Mouse (Mus musculus): ENCODE results near the gene Fdxr. TPM values are rescaled to one million over a fixed set of nuclear protein-coding genes. Genes with fewer than 3 reads are reported as not detected.

Gene Fdxr
- polyA plus RNA-seq, 1 experiment from 2014 or later, result 19.4 TPM

DNA sequence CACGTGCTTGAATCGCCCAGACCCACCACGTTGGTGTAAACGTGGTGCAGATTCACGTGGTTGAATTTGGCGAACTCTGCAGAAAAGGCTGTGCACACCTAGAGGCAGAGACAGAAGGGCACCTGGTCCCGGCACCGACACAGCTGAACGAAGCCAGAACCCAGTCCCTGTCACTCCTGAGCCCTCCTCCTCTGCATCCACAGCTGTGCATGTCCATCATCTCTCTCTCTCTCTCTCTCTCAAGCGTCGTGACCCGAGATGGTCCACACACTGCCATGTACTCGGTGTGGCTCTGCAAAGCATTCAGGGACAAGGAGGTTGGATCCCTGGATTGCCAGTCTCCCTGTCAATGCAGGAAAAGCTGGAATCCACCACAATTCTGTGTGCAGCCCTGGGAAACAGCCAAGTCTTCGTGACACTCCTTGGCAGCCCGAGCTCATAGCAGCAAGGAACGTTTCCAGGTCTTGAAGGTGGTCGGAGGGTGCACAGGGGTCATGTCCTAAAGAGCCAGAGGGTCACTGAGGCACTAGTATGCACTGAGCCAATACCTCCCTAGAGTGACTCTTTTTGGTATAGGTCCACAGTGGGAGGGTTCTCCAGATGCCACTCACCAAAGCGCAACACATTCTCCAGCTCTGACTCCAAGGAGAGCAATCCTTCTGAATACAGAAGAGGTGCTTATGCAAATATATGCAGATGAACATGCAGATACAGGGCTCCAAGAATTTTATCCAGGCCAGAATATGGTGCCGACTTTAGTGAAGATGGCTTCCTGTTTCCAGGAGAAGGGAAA is 9.5 kb upstream of the Fdxr start:
- Histone ChIP-seq H3K4me1 (replicated peaks) (peaks cover 9% of the 10 kb centered on the region), H3K9me3 (no peaks in the 10 kb centered on the region), H3K4me2 (no peak overlapping the region), H3K4me3 (no peak overlapping the region), H3K9ac (no peak overlapping the region), H3K27ac (replicated peaks) (no peak overlapping the region; the same call in 1 of the 2 replicates), H3K36me3 (no peaks in the 10 kb centered on the region), H3K27me3 (no peaks in the 10 kb centered on the region)
- ATAC-seq (ENCODE audit: low read depth), result no peak
- WGBS, result 77% methylated on average over 19 of the region's 19 CpGs

DNA sequence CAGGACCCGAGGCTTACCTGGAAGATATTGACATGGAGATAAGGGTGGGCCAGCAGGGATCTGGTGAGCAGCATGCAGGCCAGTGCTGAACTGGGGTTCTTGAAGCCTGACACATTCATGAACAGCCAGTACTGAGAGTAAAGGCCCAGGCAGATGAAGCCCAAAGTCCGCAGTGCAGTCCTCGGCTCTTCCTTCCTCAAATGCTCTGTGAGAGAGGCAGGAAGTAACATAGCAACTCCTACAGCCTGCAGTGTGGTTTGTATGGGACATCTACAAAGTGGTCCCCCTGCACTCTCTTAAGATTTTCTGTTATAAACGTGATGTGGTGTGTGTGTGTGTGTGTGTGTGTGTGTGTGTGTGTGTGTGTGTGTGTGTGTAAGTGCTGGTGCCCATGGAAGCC is 8.4 kb upstream of the Fdxr start:
- Histone ChIP-seq H3K4me2 (no peak overlapping the region), H3K9me3 (no peaks in the 10 kb centered on the region), H3K27me3 (no peaks in the 10 kb centered on the region), H3K27ac (replicated peaks) (no peak overlapping the region), H3K9ac (no peak overlapping the region), H3K4me3 (no peak overlapping the region), H3K4me1 (replicated peaks) (peaks cover 9% of the 10 kb centered on the region), H3K36me3 (no peaks in the 10 kb centered on the region)
- no peak for ATAC-seq (ENCODE audit: low read depth)
- 68% methylated on average over 4 of the region's 4 CpGs for WGBS

DNA sequence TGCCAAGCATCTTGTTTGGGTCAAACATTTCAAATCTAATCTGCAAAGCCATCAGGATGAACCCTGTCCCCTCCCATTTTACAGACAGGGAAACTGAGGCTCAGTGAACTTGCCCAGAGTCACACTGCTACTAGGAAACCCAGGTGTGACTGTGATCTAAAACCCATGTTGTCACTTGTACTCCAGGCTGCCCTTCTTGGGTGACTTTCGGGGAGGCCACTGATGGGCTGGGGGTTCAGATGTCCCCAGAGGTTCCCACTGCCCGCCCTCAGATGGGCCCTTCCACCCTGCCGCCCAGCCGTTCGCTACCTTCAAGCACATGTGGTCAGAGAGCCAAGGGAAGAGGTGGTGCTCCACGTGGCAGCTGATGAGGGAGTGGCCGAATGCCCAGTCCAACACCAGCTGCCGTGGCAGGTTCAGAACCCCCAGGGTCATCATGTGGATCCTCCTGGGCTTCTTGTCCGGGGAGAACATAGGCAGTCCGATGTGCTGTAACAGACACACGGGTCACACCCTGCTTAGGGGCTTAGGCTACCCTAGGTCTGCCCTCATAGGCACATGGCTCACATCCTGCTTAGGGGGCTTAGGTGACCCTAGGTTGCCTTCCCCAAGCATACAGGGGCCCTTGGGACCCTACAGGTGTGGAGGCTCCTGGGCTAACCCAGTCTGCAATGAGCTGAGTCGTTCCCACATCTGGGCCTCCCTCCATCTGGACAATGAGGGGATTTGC is 7.2 kb upstream of the Fdxr start:
- H3K4me3 ChIP-seq, result no peak overlapping the region

GRCm38 (mm10) chr11:115283486-115283765 is 6.6 kb upstream of the Fdxr start:
- Histone ChIP-seq H3K36me3 (no peaks in the 10 kb centered on the region), H3K27ac (replicated peaks) (no peak overlapping the region), H3K4me1 (replicated peaks) (peaks cover 9% of the 10 kb centered on the region), H3K4me3 (no peak overlapping the region), H3K4me2 (no peak overlapping the region), H3K9ac (no peak overlapping the region; the same call in 1 of the 2 replicates), H3K9me3 (no peaks in the 10 kb centered on the region), H3K27me3 (no peaks in the 10 kb centered on the region)
- 78% methylated on average over 9 of the region's 9 CpGs for WGBS
- ATAC-seq (ENCODE audit: low read depth), result no peak

More for the DNA sequence above, 7.2 kb upstream of the Fdxr start:
- H3K9ac ChIP-seq, result no peak overlapping the region
- peaks cover 9% of the 10 kb centered on the region for H3K4me1 ChIP-seq (replicated peaks)
- H3K27ac ChIP-seq (replicated peaks), result no peak overlapping the region
- no peak overlapping the region for H3K4me2 ChIP-seq
- 80% methylated on average over 12 of the region's 12 CpGs for WGBS
- H3K27me3 ChIP-seq, result no peaks in the 10 kb centered on the region
- no peak for ATAC-seq (ENCODE audit: low read depth)
- H3K36me3 ChIP-seq, result no peaks in the 10 kb centered on the region
- H3K9me3 ChIP-seq, result no peaks in the 10 kb centered on the region

DNA sequence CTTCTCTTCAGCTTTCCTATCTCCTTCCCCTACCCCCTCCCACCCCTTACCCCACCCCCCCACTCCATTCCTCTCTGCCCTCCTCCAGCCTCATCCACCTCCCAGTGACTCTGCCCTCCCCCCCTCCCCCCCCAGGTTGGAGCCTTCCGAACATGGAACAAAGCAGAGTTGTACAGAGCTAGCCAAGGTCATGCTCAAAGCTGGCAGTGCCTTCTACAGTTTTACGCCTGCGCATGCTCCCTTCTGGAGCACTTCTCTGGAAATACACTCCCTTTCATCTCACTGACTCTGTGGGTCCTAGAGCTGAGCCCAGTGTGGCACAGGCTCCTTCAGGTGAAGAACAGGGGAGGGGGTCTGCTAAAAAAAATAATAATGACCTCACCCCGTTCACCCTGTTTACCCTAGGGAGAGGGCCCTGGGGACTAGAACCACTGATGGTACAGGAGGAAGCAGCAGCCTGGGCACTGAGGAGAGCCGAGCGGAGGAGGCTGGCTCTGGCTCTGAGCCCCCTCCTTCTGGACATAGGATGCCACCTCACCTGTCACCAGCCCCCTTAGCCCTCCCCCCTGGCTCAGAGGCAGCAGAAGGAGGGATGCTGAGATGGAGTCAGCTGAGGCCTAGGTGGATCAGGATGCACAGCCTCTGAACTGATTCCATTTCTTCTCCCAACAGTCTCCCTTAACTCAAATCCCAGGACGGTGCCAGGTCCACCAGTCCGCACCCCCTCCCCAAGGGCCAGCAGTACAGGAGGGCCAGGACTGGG is 6.1 kb upstream of the Fdxr start:
- H3K36me3 ChIP-seq, result no peaks in the 10 kb centered on the region
- peaks cover 13% of the 10 kb centered on the region for H3K4me1 ChIP-seq (replicated peaks)
- 84% methylated on average over 8 of the region's 8 CpGs for WGBS
- H3K9me3 ChIP-seq, result no peaks in the 10 kb centered on the region
- H3K4me2 ChIP-seq, result no peak overlapping the region
- no peaks in the 10 kb centered on the region for H3K27me3 ChIP-seq
- peak overlapping the region; percentile 26; the same call in 1 of the 2 replicates for H3K9ac ChIP-seq
- H3K27ac ChIP-seq (replicated peaks), result no peak overlapping the region
- H3K4me3 ChIP-seq, result no peak overlapping the region
- ATAC-seq (ENCODE audit: low read depth), result no peak

DNA sequence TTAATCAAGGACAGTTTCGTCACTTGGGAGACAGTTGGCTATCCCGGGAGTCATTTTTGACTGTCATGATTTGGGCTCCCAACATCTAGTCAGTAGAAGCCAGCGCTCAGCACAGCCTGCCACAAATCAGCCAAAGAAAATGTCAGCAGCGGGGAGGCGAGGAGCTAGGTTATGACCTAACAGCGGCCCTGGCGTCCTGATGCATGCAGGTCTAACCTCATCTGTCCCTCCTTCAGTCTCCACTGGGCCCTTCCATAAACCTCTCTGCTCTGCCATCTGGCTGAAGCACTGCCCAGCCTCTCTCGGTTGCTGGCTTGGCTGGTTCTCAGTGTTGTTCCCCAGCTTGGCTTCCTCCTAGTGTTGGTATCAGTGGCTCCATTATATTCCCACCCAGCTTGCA is 5.4 kb upstream of the Fdxr start:
- Histone ChIP-seq H3K36me3 (no peaks in the 10 kb centered on the region), H3K4me1 (replicated peaks) (peaks cover 18% of the 10 kb centered on the region), H3K27ac (replicated peaks) (0 out of 2 replicates have a peak overlapping the region, but pooled peaks have one; percentile 33), H3K27me3 (no peaks in the 10 kb centered on the region), H3K4me3 (no peak overlapping the region), H3K9me3 (no peaks in the 10 kb centered on the region), H3K9ac (no peak overlapping the region), H3K4me2 (no peak overlapping the region)
- WGBS, result 78% methylated on average over 8 of the region's 8 CpGs
- ATAC-seq (ENCODE audit: low read depth), result no peak

- H3K27me3 ChIP-seq, result no peaks in the 10 kb centered on the region
- no peaks in the 10 kb centered on the region for H3K9me3 ChIP-seq
- WGBS, result 81% methylated on average over 1 of the region's 1 CpGs
- no peak overlapping the region for H3K4me2 ChIP-seq
- ATAC-seq (ENCODE audit: low read depth), result no peak
- H3K27ac ChIP-seq (replicated peaks), result no peak overlapping the region
- peaks cover 28% of the 10 kb centered on the region for H3K4me1 ChIP-seq (replicated peaks)
- no peaks in the 10 kb centered on the region for H3K36me3 ChIP-seq
- no peak overlapping the region for H3K4me3 ChIP-seq
- no peak overlapping the region for H3K9ac ChIP-seq
Measured at GRCm38 (mm10) chr11:115279726-115280125, 2.9 kb upstream of the Fdxr start.

GRCm38 (mm10) chr11:115278176-115278575 is 1.3 kb upstream of the Fdxr start:
- H3K4me2 ChIP-seq, result peak overlapping the region; percentile 68

DNA sequence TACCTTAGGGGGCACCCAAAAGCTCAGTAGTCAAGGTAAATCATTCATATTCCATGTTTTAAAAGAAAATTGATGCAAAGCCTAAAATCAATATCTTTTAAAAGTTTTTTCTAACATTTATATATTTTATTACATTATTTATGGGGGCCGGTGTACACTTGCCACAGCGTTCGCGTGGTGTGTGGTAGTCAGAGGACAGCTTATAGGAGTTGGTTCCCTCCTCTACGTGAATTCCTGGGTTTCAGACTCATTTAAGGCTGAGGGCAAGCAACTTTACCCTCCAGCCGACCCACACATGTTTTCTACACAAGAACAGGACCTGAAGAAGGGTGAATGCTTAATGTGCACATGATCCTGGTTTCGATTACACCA is 740 bp upstream of the Fdxr start:
- H3K27me3 ChIP-seq, result no peaks in the 10 kb centered on the region
- peak overlapping the region; percentile 72 for H3K4me3 ChIP-seq
- no peaks in the 10 kb centered on the region for H3K9me3 ChIP-seq
- ATAC-seq (ENCODE audit: low read depth), result no peak
- H3K9ac ChIP-seq, result peak overlapping the region; percentile 73
- H3K4me1 ChIP-seq (replicated peaks), result peaks cover 35% of the 10 kb centered on the region
- H3K27ac ChIP-seq (replicated peaks), result peak overlapping the region; percentile 79
- no peaks in the 10 kb centered on the region for H3K36me3 ChIP-seq
- peak overlapping the region; percentile 68 for H3K4me2 ChIP-seq
- 17% methylated on average over 7 of the region's 7 CpGs for WGBS

More at GRCm38 (mm10) chr11:115278176-115278575, 1.3 kb upstream of the Fdxr start:
- Histone ChIP-seq H3K27me3 (no peaks in the 10 kb centered on the region), H3K4me1 (replicated peaks) (peaks cover 33% of the 10 kb centered on the region), H3K4me3 (no peak overlapping the region; the same call in 1 of the 2 replicates), H3K9ac (no peak overlapping the region), H3K36me3 (no peaks in the 10 kb centered on the region), H3K27ac (replicated peaks) (no peak overlapping the region), H3K9me3 (no peaks in the 10 kb centered on the region)
- WGBS, result 76% methylated on average over 6 of the region's 6 CpGs
- no peak for ATAC-seq (ENCODE audit: low read depth)

- Histone ChIP-seq H3K27me3 (no peaks in the 10 kb centered on the region), H3K9me3 (no peaks in the 10 kb centered on the region), H3K36me3 (no peaks in the 10 kb centered on the region), H3K4me2 (peak overlapping the region; percentile 87), H3K9ac (peak overlapping the region; percentile 87), H3K4me1 (replicated peaks) (peaks cover 35% of the 10 kb centered on the region), H3K4me3 (peak overlapping the region; percentile 72), H3K27ac (replicated peaks) (peak overlapping the region; percentile 92)
- 63% methylated on average over 3 of the region's 3 CpGs for WGBS
- no peak for ATAC-seq (ENCODE audit: low read depth)
Measured at GRCm38 (mm10) chr11:115275954-115276353, 896 bp downstream of the Fdxr start.

GRCm38 (mm10) chr11:115275509-115275908 is 1.3 kb downstream of the Fdxr start:
- no peaks in the 10 kb centered on the region for H3K27me3 ChIP-seq
- H3K4me3 ChIP-seq, result no peak overlapping the region
- peak overlapping the region; percentile 87 for H3K9ac ChIP-seq
- H3K27ac ChIP-seq (replicated peaks), result no peak overlapping the region
- ATAC-seq (ENCODE audit: low read depth), result no peak
- H3K9me3 ChIP-seq, result no peaks in the 10 kb centered on the region
- H3K4me2 ChIP-seq, result peak overlapping the region; percentile 87
- H3K36me3 ChIP-seq, result no peaks in the 10 kb centered on the region
- peaks cover 35% of the 10 kb centered on the region for H3K4me1 ChIP-seq (replicated peaks)
- WGBS, result 87% methylated on average over 6 of the region's 6 CpGs

DNA sequence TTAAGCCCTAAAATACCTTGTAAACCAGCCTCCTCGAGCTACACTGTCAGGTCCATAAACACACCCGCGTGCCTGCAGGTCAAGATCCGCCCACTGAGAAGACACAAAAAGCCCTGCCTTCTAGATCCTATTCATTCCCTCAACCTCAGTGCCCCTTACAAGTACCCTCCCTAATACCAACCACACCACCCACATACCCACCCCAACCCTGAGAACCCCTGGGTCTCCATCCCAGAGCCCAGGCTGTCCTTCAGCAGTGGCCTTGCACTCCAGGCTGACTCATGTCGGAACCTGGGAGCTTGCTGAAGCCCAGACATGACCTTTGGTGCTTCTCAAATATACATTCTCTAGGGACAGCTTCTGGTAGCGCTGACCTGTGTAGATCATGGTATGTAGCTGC is 2.1 kb downstream of the Fdxr start:
- H3K9ac ChIP-seq, result no peak overlapping the region
- H3K4me3 ChIP-seq, result no peak overlapping the region
- no peaks in the 10 kb centered on the region for H3K9me3 ChIP-seq
- H3K4me1 ChIP-seq (replicated peaks), result peaks cover 40% of the 10 kb centered on the region
- no peak overlapping the region for H3K27ac ChIP-seq (replicated peaks)
- 80% methylated on average over 6 of the region's 6 CpGs for WGBS
- no peak overlapping the region for H3K4me2 ChIP-seq
- no peak for ATAC-seq (ENCODE audit: low read depth)
- H3K36me3 ChIP-seq, result no peaks in the 10 kb centered on the region
- no peaks in the 10 kb centered on the region; the same call in 1 of the 2 replicates for H3K27me3 ChIP-seq
